Mouse (Mus musculus) layer of hippocampus, adult 9-10 months (tissue): Measurements from ENCODE around the gene Etl4.
A peak's percentile ranks its signal among the peaks of the same experiment; 100 is the strongest.

ENCODE experiments used
- DNase-seq: peaks from one replicate; pipeline ENCODE4 v3.0.0; 2022; ENCODE audit warnings: low spot score

The Etl4 gene

GRCm38 (mm10) chr2:20763511-20764212, 854.1 kb downstream of the Etl4 start:
- DNase-seq: no peak

GRCm38 (mm10) chr2:20764566-20765090, 855.0 kb downstream of the Etl4 start:
- DNase-seq: no peak

- DNase-seq: no peak
Measured at GRCm38 (mm10) chr2:20768681-20769080, 859.1 kb downstream of the Etl4 start.

GRCm38 (mm10) chr2:20770171-20770570, 860.6 kb downstream of the Etl4 start:
- DNase-seq: no peak

GRCm38 (mm10) chr2:20774462-20774861, 864.9 kb downstream of the Etl4 start:
- DNase-seq: no peak

- DNase-seq: no peak
Measured at GRCm38 (mm10) chr2:20776171-20776704, 866.7 kb downstream of the Etl4 start.

- DNase-seq: no peak
Measured at GRCm38 (mm10) chr2:20777931-20778330, 868.4 kb downstream of the Etl4 start.

- DNase-seq: peak; percentile 21
Measured at GRCm38 (mm10) chr2:20779484-20780381, 870.2 kb downstream of the Etl4 start.

GRCm38 (mm10) chr2:20801236-20801890, 891.8 kb downstream of the Etl4 start:
- DNase-seq: no peak

- DNase-seq: no peak
Measured at GRCm38 (mm10) chr2:20811506-20811905, 901.9 kb downstream of the Etl4 start.

GRCm38 (mm10) chr2:20813986-20814385, 904.4 kb downstream of the Etl4 start:
- no peak for DNase-seq

- DNase-seq: no peak
Measured at GRCm38 (mm10) chr2:20818226-20818625, 908.6 kb downstream of the Etl4 start.

GRCm38 (mm10) chr2:20826258-20826657, 916.7 kb downstream of the Etl4 start:
- no peak for DNase-seq

- no peak for DNase-seq
Measured at GRCm38 (mm10) chr2:20830882-20831281, 921.3 kb downstream of the Etl4 start.

GRCm38 (mm10) chr2:20831608-20832406, 922.2 kb downstream of the Etl4 start:
- no peak for DNase-seq

GRCm38 (mm10) chr2:20849346-20849745, 939.8 kb downstream of the Etl4 start:
- DNase-seq: no peak
